Mouse (Mus musculus): ENCODE measurements around the gene Zfr.

GRCm38 (mm10) chr15:12140985-12141729 is 23.5 kb downstream of the Zfr start:
- TF ChIP-seq CTCF (IDR thresholded peaks at IDR 0.05; ENCODE audit: borderline replicate concordance, control insufficient read depth, extremely low read depth, insufficient read depth, low read length, poor library complexity) (no peak), POLR2A (IDR thresholded peaks at IDR 0.05; ENCODE audit: control insufficient read depth, extremely low read depth, insufficient read depth, low read length, poor library complexity) (no peak)
